Mouse (Mus musculus): ENCODE data around the gene Sycp2. TPM values are rescaled to one million over a fixed set of nuclear protein-coding genes. Genes with fewer than 3 reads are reported as not detected.

The Sycp2 gene
- 1 to 10 TPM; 2.1 to 3.1 TPM for total RNA-seq (2021)

GRCm38 (mm10) chr2:178407053-178407815, at the start of gene Sycp2:
Gene Sycp2 (minus strand): TSS chr2:178407685.
- no peak for DNase-seq

- no peak for DNase-seq
Measured at GRCm38 (mm10) chr2:178454664-178455516, 47.4 kb upstream of the Sycp2 start.

DNA sequence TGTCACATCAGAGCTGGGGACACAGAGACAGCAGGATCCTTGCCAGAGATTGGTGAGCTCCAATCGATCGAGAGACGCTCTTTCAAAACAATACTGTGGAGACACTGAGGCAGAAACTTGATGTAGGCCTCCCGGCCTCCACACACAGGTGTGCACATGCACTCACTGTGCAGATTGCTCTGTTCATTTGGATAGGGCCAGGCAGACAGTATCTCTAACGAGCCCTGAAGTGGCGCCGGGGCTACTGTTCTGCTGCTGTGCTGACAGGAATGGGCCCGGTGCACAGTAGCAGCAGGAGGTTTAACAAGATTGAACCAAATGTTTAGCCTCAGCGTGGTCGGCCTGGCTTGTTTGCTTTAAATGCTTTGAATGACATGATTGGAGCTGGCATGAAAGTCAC, 43.5 kb upstream of the Sycp2 start:
- DNase-seq: no peak

DNA sequence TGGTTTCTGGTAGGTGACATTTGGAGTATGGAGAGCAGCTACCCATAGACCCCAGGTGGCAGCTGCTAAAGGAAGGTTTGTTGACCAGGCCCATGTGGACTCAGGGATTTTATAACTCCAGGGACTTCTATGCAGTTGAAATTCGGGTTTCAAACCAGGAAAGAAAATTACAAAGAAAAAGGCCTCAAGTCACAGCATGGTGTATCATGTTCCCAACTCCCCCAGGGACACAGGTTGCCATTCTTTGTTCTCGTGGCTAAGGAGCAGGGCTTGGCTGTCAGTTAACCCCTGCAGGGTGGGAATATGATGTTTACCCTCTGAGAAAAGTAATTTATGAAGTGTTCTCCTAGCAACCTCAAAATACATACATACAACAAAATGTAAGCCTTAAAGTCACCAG, 42.8 kb upstream of the Sycp2 start:
- no peak for DNase-seq

DNA sequence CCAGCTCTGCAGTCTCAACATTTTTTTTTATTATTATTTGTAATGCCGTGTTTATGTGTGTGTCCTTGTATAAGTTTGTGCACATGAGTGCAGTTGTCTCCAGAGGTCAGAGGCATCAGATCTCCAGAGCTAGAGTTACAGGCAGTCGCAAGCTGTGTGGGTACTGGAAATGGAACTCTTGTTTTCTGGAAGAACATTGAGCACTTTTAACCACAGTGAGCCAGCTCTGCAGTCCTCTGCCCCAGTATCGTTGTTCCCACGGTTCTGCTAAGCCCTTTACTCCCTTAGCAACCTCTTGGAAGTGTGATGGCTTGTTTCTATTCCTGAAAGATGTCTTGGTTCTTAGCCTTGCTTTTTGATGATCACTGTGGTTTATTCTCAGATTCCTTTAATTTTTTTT, 41.9 kb upstream of the Sycp2 start:
- DNase-seq: no peak

- no peak for DNase-seq
Measured at GRCm38 (mm10) chr2:178437311-178437710, 29.8 kb upstream of the Sycp2 start.

- DNase-seq: no peak
Measured at GRCm38 (mm10) chr2:178433903-178434302, 26.4 kb upstream of the Sycp2 start.

GRCm38 (mm10) chr2:178433495-178433894, 26.0 kb upstream of the Sycp2 start:
- DNase-seq: no peak

- DNase-seq: no peak
Measured at GRCm38 (mm10) chr2:178430231-178430630, 22.7 kb upstream of the Sycp2 start, which contains the start of gene Cdh26. Gene Cdh26 (plus strand): TSS chr2:178430531.

DNA sequence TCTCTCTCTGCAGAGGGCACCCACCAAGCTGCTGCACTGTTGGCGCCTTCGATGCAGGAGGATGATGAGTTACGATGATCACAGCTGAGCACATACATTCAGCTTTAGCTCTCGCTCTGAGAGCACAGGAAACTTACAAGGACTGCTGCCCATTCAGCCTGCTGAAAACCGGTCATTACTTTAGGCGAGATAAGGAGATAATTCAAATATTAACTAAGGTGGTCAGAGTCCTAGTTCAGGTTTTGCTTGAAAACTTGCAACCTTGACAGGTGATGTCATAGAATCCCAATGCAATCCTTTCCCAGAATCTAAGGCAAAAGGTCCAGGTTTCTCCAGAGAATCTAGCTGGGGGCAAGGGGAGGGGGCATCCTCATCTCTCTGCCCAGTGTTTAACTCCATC, 21.9 kb upstream of the Sycp2 start:
- no peak for DNase-seq

DNA sequence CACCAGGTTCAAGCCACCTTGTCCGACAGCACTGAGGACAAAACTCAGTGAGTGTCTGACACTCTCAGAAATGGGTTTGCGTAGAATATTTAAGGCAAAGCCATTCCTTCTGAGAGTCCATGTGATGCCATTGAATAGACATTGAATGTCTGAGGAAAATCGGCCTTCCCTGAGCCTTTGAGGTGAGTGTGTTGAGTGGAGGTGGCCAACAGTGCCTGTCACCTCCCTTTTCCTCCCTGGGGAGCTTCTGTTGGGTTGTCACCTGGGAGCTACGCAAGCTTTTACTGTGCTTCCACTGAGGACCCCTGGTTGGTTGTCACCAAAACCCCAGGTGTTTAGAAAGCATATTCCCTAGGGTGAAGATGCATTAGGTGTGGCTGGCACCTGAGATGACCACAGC, 21.2 kb upstream of the Sycp2 start:
- DNase-seq: no peak

- no peak for DNase-seq
Measured at GRCm38 (mm10) chr2:178428183-178428582, 20.7 kb upstream of the Sycp2 start.

- DNase-seq: no peak
Measured at GRCm38 (mm10) chr2:178427181-178427580, 19.7 kb upstream of the Sycp2 start.

GRCm38 (mm10) chr2:178426229-178426628, 18.7 kb upstream of the Sycp2 start:
- DNase-seq: peak; percentile 39

- DNase-seq: no peak
Measured at GRCm38 (mm10) chr2:178423223-178423622, 15.7 kb upstream of the Sycp2 start.

DNA sequence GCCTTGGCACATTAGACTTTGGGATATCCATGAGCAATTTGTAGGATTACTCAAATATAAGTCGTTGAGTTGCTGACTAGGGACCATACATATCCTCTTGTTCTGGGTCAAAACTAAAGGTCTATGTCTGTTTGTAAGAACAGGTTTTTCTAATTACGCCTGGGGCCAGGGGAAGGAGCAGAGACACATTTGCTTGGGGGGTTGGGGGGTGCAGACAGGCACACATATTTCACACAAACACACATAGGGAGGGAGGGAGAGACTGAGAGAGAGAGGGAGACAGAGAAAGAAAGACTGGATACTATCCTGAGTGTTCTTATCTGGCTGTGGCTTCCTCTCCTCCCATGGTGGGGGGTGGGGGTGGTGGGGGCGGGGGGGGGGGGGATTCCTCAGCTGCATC, 14.7 kb upstream of the Sycp2 start:
- DNase-seq: no peak

- no peak for DNase-seq
Measured at GRCm38 (mm10) chr2:178421603-178422002, 14.1 kb upstream of the Sycp2 start.

- no peak for DNase-seq
Measured at GRCm38 (mm10) chr2:178420576-178420975, 13.1 kb upstream of the Sycp2 start.

GRCm38 (mm10) chr2:178416970-178417369, 9.5 kb upstream of the Sycp2 start:
- DNase-seq: no peak

GRCm38 (mm10) chr2:178416427-178416826, 8.9 kb upstream of the Sycp2 start:
- DNase-seq: no peak

DNA sequence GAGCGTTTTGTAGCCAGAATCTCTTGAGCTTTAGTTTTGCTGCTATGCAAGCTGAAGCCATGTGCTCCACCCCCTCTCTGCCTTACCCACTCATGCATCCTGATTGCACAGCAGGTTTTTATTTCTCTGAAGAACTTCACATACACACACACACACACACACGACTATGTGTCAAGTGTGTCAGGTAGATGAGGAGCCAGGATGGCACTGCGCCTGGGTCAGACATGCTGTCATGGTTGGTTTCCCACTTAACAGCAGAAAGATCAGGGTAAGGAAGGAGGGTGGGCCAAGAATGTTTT, 7.6 kb upstream of the Sycp2 start:
- no peak for DNase-seq

DNA sequence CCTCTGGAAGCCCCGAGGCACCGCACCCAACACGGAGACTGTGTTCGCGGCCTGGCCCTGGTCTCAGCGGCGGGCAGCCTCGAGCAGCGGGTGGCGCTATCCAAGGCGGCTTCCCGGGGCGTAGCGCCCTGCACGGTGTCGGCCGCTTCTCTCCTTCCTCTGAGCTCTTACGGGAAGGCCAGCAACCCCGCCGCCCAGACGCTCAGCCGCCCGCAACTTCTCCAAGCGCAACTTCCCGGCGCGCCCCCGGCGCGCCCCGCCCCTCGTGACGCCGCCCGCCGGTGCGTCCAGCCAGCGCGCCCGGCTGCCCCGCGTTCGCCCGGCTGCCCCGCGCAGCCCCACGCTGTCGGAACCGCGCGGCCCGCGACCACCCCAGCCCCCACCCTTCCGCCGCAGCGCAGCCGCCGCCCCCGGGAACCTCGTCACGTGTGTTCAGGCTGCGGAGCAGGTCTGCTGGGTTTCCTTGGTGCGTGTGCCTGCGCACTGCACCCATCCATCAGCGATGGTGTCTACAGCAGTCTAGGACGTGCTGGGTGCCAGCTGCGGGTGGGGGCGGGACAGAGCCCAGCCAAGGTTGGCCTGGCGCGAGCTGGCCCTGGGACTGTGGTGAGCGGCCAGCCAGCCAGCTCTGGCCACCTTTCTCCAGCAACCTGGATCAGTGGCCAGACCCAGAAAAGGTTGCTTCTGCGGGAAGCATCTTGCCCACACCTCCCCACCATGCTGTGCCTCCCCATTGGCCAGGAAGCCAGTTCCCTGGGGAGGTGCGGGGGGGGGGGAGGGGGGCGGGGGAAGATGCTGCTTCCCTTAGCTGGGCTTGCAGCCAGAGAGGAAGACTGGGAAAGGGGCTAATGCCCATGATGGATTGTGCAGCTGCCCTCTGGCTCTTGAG, 7.0 kb upstream of the Sycp2 start, which contains the start of the genes Ppp1r3d and Fam217b:
Ppp1r3d (minus strand) TSS at position 212 of the 889 bp plus-strand sequence.
Fam217b (plus strand) TSS at position 264 of the 889 bp plus-strand sequence.
- peak; percentile 66 for DNase-seq

Data from heart, postnatal 4 days (tissue).